Mouse (Mus musculus) MEL (cell line): Measurements from ENCODE around the gene Gm29797.

Experiments used
- CHD2 ChIP-seq: IDR thresholded peaks from 2 replicates; pipeline ENCODE4 v1.6.1; 2011; ENCODE audit warnings: low read length, improper control_type of control experiment
- CTCF ChIP-seq, 3 experiments: IDR thresholded peaks in 2 of 3; conservative IDR thresholded peaks in 1 of 3; 2 replicates each; pipeline ENCODE4 v1.5.1; 2011 to 2012; ENCODE audit warnings: low read length in 3 of 3, low read depth in 2 of 3, mild to moderate bottlenecking in 2 of 3, improper control_type of control experiment in 1 of 3, inconsistent platforms in 1 of 3, mixed read lengths in 1 of 3, moderate library complexity in 1 of 3; ENCODE audit not compliant: control insufficient read depth in 1 of 3, insufficient read depth in 1 of 3, poor library complexity in 1 of 3, severe bottlenecking in 1 of 3
- E2F4 ChIP-seq: IDR thresholded peaks from 2 replicates; pipeline ENCODE4 v1.6.1; 2011; ENCODE audit warnings: low read depth, low read length, improper control_type of control experiment, borderline replicate concordance
- GABPA ChIP-seq: IDR thresholded peaks from 2 replicates; pipeline ENCODE4 v1.6.1; 2012; ENCODE audit warnings: low read depth, mild to moderate bottlenecking, inconsistent platforms, low read length, improper control_type of control experiment, moderate library complexity
- POLR2A ChIP-seq, 2 experiments: IDR thresholded peaks; 2 replicates each; pipeline ENCODE4 v1.6.1; 2011 to 2012; ENCODE audit warnings: low read length in 2 of 2, mild to moderate bottlenecking in 2 of 2, control low read depth in 1 of 2, improper control_type of control experiment in 1 of 2, low read depth in 1 of 2, moderate library complexity in 1 of 2; ENCODE audit not compliant: control insufficient read depth in 1 of 2, insufficient read depth in 1 of 2, poor library complexity in 1 of 2

DNA sequence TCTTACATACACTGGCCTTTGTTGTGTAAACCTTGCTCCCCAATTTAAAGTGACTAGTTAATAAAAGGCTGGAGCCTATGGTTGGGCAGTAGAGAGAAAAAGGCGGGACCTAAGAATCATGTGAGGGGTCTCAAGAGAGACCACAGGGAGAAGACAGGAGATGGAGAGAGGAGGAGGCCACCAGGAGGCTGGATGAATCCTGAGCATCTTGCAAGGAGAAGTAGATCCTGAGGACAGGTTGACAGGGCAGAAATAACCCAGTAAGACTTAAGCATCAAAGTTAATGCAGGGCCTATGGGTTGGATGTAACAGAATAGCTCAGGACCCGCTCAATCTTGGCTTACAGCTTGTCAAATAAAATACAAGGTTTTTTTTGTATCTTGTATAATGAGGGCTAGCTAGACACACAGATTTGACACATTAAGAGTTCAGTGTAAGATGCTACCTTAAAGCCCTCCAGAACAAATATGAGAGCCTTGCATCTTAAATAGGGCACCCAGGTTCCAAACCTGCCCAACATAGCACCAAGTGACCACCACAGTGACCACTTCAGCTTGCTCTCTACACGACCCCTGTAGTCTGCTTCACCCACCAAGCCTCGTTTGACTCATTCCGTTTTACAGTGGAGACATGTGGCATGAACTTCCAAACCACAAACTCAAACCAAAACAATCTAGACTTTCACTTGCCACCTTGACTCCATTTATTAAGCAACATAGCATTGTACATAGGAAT is 37.9 kb upstream of the Gm29797 start:
- no peak for TF ChIP-seq E2F4
- TF ChIP-seq POLR2A (IDR thresholded peaks at IDR 0.05; ENCODE audit: control insufficient read depth in 1 of 2, insufficient read depth in 1 of 2, low read depth in 1 of 2, low read length in 2 of 2, poor library complexity in 1 of 2), result no peak
- TF ChIP-seq GABPA, result no peak
- TF ChIP-seq CTCF (IDR thresholded peaks at IDR 0.05 in 2 of 3, conservative IDR thresholded peaks at IDR 0.05 in 1 of 3; ENCODE audit: control insufficient read depth in 1 of 3, insufficient read depth in 1 of 3, low read depth in 2 of 3, low read length in 3 of 3, poor library complexity in 1 of 3, severe bottlenecking in 1 of 3), result no peak
- TF ChIP-seq CHD2, result no peak
